Mouse (Mus musculus) hindbrain, embryonic 15.5 days (tissue): ENCODE data around the gene Snx3. TPM values are rescaled to one million over a fixed set of nuclear protein-coding genes. Genes with fewer than 3 reads are reported as not detected.

ENCODE experiments used
- ATAC-seq: fragments of 200-750 bp; cut with Nextera tagmentation; 2 replicates; pipeline ENCODE4 v1.8.0; 2017; ENCODE audit warnings: low read depth, moderate number of reproducible peaks, moderate TSS enrichment; ENCODE audit not compliant: low FRiP score
- H3K27ac ChIP-seq: fragments of 300-500 bp; sonication (generic); replicated peaks from 2 replicates; pipeline ENCODE4 v1.5.1; 2015; ENCODE audit warnings: mild to moderate bottlenecking, inconsistent platforms
- H3K27me3 ChIP-seq: fragments of 300-500 bp; sonication (generic); 2 replicates; pipeline ENCODE4 v1.6.1; 2015; ENCODE audit warnings: control low read depth, inconsistent platforms
- H3K36me3 ChIP-seq: fragments of 300-500 bp; sonication (generic); 2 replicates; pipeline ENCODE4 v1.6.1; 2015; ENCODE audit warnings: control low read depth, inconsistent platforms
- H3K4me1 ChIP-seq: fragments of 300-500 bp; sonication (generic); replicated peaks from 2 replicates; pipeline ENCODE4 v1.6.1; 2015; ENCODE audit warnings: control low read depth, inconsistent platforms
- H3K4me2 ChIP-seq: fragments of 300-500 bp; sonication (generic); 2 replicates; pipeline ENCODE4 v1.6.1; 2015; ENCODE audit warnings: moderate library complexity, mild to moderate bottlenecking, inconsistent platforms
- H3K4me3 ChIP-seq: fragments of 300-500 bp; sonication (generic); 2 replicates; pipeline ENCODE4 v1.5.1; 2015; ENCODE audit warnings: mild to moderate bottlenecking, inconsistent platforms
- H3K9ac ChIP-seq: fragments of 300-500 bp; sonication (generic); 2 replicates; pipeline ENCODE4 v1.6.1; 2015; ENCODE audit warnings: inconsistent platforms
- H3K9me3 ChIP-seq: fragments of 300-500 bp; sonication (generic); 2 replicates; pipeline ENCODE4 v1.6.1; 2016; ENCODE audit warnings: control low read depth, inconsistent platforms
- WGBS: fragments of 180-500 bp; shearing (Covaris S2); methylation state at CpG from one replicate; pipeline ENCODE4 v1.1.7; 2015; 5-methylcytosine and 5-hydroxymethylcytosine counted together
- polyA plus RNA-seq: library from polyadenylated mRNA; unstranded; fragments of >200 nt; fragmentation: Nextera tagmentation; extraction: Ambion mirVana; gene quantifications from 2 replicates; pipeline ENCODE4 v1.2.1, GENCODE M21; 2015

Gene Snx3
- polyA plus RNA-seq, 1 experiment from 2014 or later = 308 TPM

DNA sequence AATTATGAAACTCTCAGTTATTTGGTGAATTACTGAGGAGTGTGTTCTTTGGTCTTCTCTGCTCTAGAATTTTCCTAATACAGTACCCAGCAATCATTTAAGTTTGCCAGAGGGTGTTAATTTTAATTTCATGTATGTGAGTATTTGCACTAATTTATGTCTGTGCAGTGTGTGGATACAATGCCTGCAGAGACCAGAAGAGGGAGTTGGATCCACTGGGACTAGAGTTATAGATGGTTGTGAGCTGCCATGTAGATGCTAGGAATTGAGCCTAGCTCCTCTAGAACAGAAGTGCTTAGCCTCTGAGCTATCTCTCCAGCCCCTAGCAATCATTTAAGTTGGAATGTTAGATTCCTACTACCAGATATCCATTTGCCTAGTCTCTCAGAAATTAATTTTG lies 12.3 kb downstream of the Snx3 start:
- H3K4me2 ChIP-seq = no peak overlapping the region
- no peak for ATAC-seq

GRCm38 (mm10) chr10:42518363-42518762 lies 16.5 kb downstream of the Snx3 start:
- no peaks in the 10 kb centered on the region for H3K9me3 ChIP-seq
- no peak overlapping the region for H3K9ac ChIP-seq
- H3K4me3 ChIP-seq = no peak overlapping the region
- no peak overlapping the region for H3K27ac ChIP-seq
- H3K36me3 ChIP-seq = no peaks in the 10 kb centered on the region
- ATAC-seq = no peak
- no peaks in the 10 kb centered on the region for H3K27me3 ChIP-seq
- WGBS = 89% methylated on average over 8 of the region's 8 CpGs
- H3K4me1 ChIP-seq = no peaks in the 10 kb centered on the region
- no peak overlapping the region for H3K4me2 ChIP-seq

More for the DNA sequence above, 12.3 kb downstream of the Snx3 start:
- no peaks in the 10 kb centered on the region for H3K27me3 ChIP-seq
- H3K9ac ChIP-seq = no peak overlapping the region
- no peak overlapping the region for H3K27ac ChIP-seq
- no peaks in the 10 kb centered on the region for H3K9me3 ChIP-seq
- H3K4me1 ChIP-seq = no peaks in the 10 kb centered on the region
- no peaks in the 10 kb centered on the region for H3K36me3 ChIP-seq
- H3K4me3 ChIP-seq = no peak overlapping the region

DNA sequence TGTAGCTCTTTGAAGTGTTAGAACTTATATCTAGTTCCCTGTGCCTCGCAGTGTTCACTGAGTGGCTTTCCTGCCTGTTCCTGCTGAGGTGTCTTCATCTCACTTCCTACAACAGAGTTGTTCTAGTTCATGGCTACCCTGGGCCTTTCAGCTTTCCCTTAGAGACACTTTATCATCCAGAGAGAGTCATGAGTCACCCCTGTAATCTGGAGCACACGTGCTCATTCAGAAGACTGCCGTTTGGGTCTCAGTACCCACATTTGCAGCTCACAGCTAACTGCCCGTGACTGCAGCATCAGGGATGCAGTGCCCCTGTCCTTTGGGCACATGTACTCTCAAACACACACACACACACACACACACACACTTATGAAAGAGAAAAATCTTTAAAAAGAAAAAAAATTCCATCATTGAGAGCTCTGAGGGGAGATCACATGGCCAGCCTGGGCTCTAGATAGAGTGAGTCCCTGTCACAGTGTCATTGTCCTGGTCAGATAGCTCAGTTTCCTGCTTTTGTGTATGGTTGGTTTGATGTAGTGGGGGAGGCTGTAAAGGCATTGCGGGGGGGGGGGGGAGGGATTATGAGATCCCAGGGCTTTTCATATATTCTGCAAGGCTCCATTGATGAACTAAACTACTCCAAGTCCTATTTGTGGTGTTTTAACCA lies 19.6 kb downstream of the Snx3 start:
- Histone ChIP-seq H3K27ac (no peak overlapping the region), H3K4me3 (no peak overlapping the region), H3K9me3 (no peaks in the 10 kb centered on the region), H3K4me2 (no peak overlapping the region), H3K4me1 (no peaks in the 10 kb centered on the region), H3K9ac (no peak overlapping the region), H3K36me3 (0 out of 2 replicates have a peak, but pooled peaks cover 8% of the 10 kb centered on the region), H3K27me3 (no peaks in the 10 kb centered on the region)
- no peak for ATAC-seq
- WGBS = 65% methylated on average over 4 of the region's 5 CpGs

- no peak for ATAC-seq
- H3K27ac ChIP-seq = no peak overlapping the region
- H3K4me3 ChIP-seq = no peak overlapping the region
- 61% methylated on average over 2 of the region's 2 CpGs for WGBS
- no peaks in the 10 kb centered on the region for H3K9me3 ChIP-seq
- H3K9ac ChIP-seq = no peak overlapping the region
- peaks cover 14% of the 10 kb centered on the region; the same call in 1 of the 2 replicates for H3K36me3 ChIP-seq
- no peaks in the 10 kb centered on the region for H3K27me3 ChIP-seq
- H3K4me1 ChIP-seq = no peaks in the 10 kb centered on the region
- H3K4me2 ChIP-seq = no peak overlapping the region
Observed at GRCm38 (mm10) chr10:42522912-42523311, 21.1 kb downstream of the Snx3 start.

DNA sequence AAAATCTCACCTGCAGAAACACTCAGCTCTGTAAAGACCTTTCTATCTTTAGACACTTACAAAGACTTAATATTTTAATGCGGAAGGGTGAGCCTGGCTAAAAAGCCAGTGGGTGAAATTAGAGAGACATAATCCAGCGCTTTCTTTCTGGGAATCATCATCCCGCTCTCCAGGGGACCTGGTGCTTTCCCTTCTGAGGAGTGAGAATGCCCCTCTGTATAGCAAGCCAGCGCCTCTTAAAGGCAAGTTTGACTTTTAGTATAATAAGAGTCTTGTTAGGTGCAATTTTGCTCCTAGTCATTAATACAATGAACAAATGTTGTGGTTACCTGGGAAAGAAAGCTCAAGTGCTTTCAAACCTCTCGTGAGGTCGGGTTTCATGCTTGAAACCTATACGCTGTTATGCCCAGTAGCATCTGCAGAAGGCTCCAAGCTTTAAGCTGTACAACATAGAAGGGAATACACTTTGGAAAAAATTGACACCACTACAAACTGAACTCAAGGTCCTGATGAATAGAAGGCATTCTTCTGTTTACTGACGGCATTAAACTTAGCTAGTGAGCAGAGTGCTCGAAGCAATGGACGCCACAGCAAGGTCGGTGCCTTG lies 21.8 kb downstream of the Snx3 start:
- Histone ChIP-seq H3K9me3 (no peaks in the 10 kb centered on the region), H3K4me2 (no peak overlapping the region), H3K27ac (no peak overlapping the region), H3K36me3 (peaks cover 20% of the 10 kb centered on the region; the same call in 1 of the 2 replicates), H3K4me1 (no peaks in the 10 kb centered on the region), H3K9ac (no peak overlapping the region), H3K27me3 (no peaks in the 10 kb centered on the region), H3K4me3 (no peak overlapping the region)
- 80% methylated on average over 11 of the region's 11 CpGs for WGBS
- ATAC-seq = no peak

DNA sequence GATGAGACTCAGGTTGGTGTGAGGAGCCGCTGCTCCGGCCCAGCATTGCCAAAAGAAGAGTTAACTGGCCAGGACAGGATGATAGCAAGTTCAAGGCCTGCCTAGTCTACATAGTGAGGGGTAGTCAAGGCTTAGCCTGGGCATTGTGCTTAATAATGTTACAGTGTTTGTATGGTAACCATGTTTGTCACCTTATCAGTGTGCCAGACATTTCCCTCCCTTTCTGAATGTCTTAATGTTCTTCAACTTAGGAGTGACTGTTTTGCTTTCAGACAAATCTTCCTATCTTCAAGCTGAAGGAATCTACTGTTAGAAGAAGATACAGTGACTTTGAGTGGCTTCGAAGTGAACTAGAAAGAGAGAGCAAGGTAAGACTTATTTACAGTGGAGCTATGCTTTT lies 23.9 kb downstream of the Snx3 start:
- H3K4me2 ChIP-seq = no peak overlapping the region
- H3K36me3 ChIP-seq = peaks cover 21% of the 10 kb centered on the region; the same call in 1 of the 2 replicates
- no peak overlapping the region for H3K9ac ChIP-seq
- no peak overlapping the region for H3K4me3 ChIP-seq
- H3K9me3 ChIP-seq = no peaks in the 10 kb centered on the region
- H3K4me1 ChIP-seq = no peaks in the 10 kb centered on the region
- H3K27me3 ChIP-seq = no peaks in the 10 kb centered on the region
- WGBS = 97% methylated on average over 3 of the region's 3 CpGs
- no peak overlapping the region for H3K27ac ChIP-seq
- ATAC-seq = no peak

- 88% methylated on average over 11 of the region's 11 CpGs for WGBS
- Histone ChIP-seq H3K4me3 (no peak overlapping the region), H3K27me3 (no peaks in the 10 kb centered on the region), H3K9ac (no peak overlapping the region), H3K4me1 (no peaks in the 10 kb centered on the region), H3K36me3 (peaks cover 14% of the 10 kb centered on the region; the same call in 1 of the 2 replicates), H3K9me3 (no peaks in the 10 kb centered on the region), H3K27ac (no peak overlapping the region), H3K4me2 (no peak overlapping the region)
- no peak for ATAC-seq
Observed at GRCm38 (mm10) chr10:42533836-42534453, 32.1 kb downstream of the Snx3 start.

DNA sequence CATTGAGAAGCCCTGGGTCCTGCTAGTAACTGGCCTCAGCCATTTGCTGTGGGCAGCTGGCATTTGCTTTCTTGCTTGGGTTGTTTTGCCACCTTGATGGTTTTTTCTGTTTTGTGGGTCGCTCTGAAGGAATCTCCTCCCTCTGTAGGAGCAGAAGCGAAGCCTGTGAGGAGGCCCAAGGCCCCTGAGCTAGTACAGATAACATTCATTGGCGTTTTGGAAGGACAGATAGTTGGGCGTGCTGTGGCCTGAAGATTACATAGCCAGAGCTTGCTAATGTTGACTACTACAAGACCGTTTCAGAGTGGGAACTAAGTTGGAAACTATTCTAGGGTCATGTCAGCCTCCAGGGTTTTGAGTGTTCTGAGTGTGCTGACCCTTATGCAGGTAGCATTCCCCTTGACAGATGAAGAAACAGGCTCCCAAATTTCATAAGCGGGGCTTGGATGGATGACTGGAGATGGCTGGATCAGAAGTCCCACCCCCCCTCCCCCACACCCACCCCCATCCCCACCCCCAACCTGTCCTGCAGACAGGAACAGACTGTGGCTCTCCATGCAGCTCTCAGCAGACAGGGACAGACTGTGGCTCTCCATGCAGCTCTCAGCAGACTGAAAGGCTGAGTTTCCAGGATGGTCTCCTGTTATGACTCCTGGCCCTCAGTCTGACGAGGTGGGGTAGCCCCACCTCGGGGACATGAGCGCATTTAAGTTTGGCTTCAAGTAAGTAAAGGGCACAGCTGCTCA lies 35.9 kb downstream of the Snx3 start:
- Histone ChIP-seq H3K4me2 (no peak overlapping the region), H3K4me3 (no peak overlapping the region), H3K9me3 (no peaks in the 10 kb centered on the region), H3K27me3 (no peaks in the 10 kb centered on the region), H3K27ac (no peak overlapping the region), H3K9ac (no peak overlapping the region), H3K4me1 (no peaks in the 10 kb centered on the region), H3K36me3 (peaks cover 9% of the 10 kb centered on the region; the same call in 1 of the 2 replicates)
- 89% methylated on average over 9 of the region's 9 CpGs for WGBS
- ATAC-seq = no peak

DNA sequence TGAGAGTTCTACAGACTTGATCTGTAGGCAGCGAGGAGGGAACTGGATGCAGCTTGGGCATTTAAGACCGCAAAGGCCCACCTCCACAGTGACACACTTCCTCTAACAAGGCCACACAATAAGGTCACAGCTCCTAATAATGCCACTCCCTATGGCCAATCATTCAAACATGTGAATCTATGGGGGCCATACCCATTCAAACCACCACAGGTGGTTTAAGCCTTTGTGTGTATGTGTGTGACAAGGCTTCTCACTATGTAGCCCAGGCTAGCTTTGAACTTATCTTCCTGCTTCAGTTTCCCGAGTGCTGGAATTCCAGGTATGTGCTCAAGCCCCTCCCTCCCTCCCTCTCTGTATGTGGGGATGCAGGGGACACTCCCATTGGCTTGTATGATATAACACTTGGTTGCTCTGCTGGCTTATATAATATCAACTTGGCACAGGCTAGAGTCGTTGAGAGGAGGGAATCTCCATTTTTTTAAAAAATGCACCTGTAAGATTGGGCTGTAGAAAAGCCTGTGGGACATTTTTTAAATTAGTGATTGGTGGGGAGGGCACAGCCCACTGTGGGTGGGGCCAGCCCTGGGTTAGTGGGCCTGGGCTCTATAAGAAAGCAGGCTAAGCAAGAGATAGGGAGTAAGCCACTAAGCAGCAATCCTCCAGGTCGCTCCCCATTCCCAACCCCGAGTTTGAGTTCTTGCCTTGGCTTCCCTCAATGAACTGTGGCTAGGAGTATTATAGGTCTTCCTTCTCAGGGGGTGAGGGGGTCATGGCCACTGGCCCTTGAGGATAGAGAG lies 44.1 kb downstream of the Snx3 start:
- Histone ChIP-seq H3K27me3 (no peaks in the 10 kb centered on the region), H3K36me3 (no peaks in the 10 kb centered on the region), H3K27ac (no peak overlapping the region), H3K9me3 (no peaks in the 10 kb centered on the region), H3K4me3 (no peak overlapping the region), H3K9ac (no peak overlapping the region), H3K4me2 (no peak overlapping the region), H3K4me1 (no peaks in the 10 kb centered on the region)
- no peak for ATAC-seq
- 86% methylated on average over 6 of the region's 6 CpGs for WGBS

DNA sequence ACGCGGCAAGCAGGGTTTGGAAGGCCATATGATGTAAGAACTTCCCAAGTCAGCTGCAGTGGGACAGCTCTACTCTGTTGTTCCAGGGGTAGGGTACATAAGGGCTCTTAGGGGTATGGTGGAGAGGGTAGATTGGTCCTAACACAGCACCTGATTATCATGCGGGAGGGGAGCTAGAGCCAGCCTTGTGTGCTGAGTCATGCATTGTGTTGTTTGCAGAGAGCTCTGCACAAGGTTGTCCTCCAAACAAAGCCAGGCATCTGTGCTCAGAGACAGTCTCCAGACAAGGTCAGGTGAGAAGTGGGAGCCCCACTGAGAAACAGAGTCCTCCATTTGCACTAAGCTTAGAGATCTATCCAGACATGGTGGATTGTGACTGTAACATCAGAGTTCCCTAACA lies 44.7 kb downstream of the Snx3 start:
- 93% methylated on average over 3 of the region's 3 CpGs for WGBS
- Histone ChIP-seq H3K4me1 (no peaks in the 10 kb centered on the region), H3K9me3 (no peaks in the 10 kb centered on the region), H3K4me2 (no peak overlapping the region), H3K9ac (no peak overlapping the region), H3K4me3 (no peak overlapping the region), H3K27ac (no peak overlapping the region), H3K27me3 (no peaks in the 10 kb centered on the region), H3K36me3 (no peaks in the 10 kb centered on the region)
- no peak for ATAC-seq

DNA sequence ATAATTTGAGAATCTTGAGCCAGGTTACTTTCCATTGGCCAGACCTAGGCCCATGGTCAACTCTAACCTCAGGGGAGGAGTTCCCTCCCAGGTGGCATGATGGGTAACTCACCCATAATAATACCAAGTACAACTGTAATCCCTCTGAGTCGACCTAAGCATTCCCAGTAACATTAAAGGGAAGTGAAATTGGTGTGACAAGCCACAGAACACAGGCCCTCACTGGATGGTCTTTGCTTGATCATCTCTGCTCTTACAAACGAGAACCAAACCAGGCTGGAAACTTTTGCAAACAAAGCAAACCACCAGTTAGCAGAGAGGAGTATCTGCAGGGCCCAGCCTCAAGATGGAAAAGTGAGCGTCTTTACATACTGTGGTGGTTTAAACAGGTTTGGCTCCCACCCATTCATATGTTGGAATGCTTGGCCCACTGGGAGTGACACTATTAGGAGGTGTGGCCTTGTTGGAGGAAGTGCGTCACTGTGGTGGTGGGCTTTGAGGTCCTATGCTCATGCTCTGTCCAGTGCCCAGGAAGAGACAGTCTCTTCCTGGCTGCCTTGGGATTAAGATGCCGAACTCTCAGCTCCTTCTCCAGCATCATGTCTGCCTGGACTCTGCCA lies 57.9 kb downstream of the Snx3 start:
- Histone ChIP-seq H3K27me3 (peaks cover 26% of the 10 kb centered on the region), H3K4me2 (no peak overlapping the region), H3K4me3 (no peak overlapping the region), H3K9me3 (no peaks in the 10 kb centered on the region), H3K4me1 (no peaks in the 10 kb centered on the region), H3K9ac (no peak overlapping the region), H3K36me3 (no peaks in the 10 kb centered on the region), H3K27ac (no peak overlapping the region)
- ATAC-seq = no peak
- WGBS = 84% methylated on average over 5 of the region's 5 CpGs
